8 mouse cellular contexts compared by ENCODE assay signal in the genomic region with DNA sequence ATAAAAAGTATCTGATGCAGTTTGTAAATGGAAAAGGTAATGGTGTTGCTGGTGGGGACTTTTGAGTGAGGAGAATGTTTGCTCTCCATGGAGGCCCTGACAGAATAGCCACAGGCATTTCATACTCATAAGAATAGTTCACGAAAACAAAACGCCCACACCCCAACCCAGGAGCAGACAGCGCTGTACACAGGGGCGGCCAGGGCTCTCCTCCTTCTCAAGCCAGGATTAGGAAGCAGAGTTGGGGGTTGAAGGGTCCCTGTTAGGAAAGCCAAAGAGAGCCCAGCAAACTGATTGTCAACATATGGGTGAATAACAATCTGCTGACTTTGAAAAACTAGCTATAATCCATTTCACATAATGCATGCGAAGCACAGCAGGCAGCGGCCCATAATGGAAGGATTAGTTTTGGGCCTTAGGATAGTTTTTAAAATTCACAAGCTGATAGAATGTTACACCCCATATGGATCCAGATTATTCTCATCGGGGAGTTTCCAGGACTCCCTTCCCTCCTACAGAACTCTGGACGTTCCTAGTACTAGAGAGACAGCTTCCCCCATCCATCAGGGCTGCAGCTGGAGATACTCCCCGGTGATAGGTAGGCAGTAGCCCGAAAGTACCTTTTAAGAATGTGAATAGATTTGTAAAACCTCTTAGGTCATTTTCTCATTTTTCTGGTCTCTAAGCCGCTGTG. TPM values are rescaled to one million over a fixed set of nuclear protein-coding genes. Genes with fewer than 3 reads are reported as not detected.
DNase-seq lines count a peak whose midpoint lies in the region; ATAC-seq lines count a peak whose summit lies in the region.

No protein-coding gene starts in this region.

- H3K9ac ChIP-seq in heart, embryonic 16.5 days (ENCODE audit: low read length), result peak overlapping the region; percentile 58
- H3K9ac ChIP-seq in hindbrain, embryonic 12.5 days, result peak overlapping the region; percentile 56
- H3K9ac ChIP-seq in midbrain, embryonic 12.5 days (replicated peaks), result 0 out of 2 replicates have a peak overlapping the region, but pooled peaks have one; percentile 4

- no peak for DNase-seq in heart, adult 9 months (ENCODE audit: low spot score in 2 of 2)
- DNase-seq in embryo, embryonic 9.5 days (ENCODE audit: extremely low spot score), result peak; percentile 16
- no peak for DNase-seq in adrenal gland, postnatal 25 days
- DNase-seq in gastrocnemius, postnatal 4 days (ENCODE audit: low spot score in 2 of 2), result no peak
- DNase-seq in lung, postnatal 36 days, result no peak

- peak overlapping the region; percentile 44 for H3K4me3 ChIP-seq in heart, embryonic 16.5 days (ENCODE audit: low read length)
- H3K4me3 ChIP-seq in hindbrain, embryonic 12.5 days, result peak overlapping the region; percentile 35
- H3K4me3 ChIP-seq in midbrain, embryonic 12.5 days, result peak overlapping the region; percentile 34

- H3K4me1 ChIP-seq in heart, embryonic 16.5 days (ENCODE audit: control insufficient read depth, insufficient read depth, low read length), result peaks cover 9% of the 10 kb centered on the region
- H3K4me1 ChIP-seq in hindbrain, embryonic 12.5 days, result peaks cover 10% of the 10 kb centered on the region
- H3K4me1 ChIP-seq in midbrain, embryonic 12.5 days, result peaks cover 15% of the 10 kb centered on the region

- ATAC-seq in heart, embryonic 16.5 days (replicated peaks; ENCODE audit: extremely low read depth, insufficient read depth, low FRiP score), result peak; percentile 55; the same call in 1 of the 2 replicates
- peak; percentile 57 for ATAC-seq in hindbrain, embryonic 12.5 days (ENCODE audit: low FRiP score)
- peak; percentile 78 for ATAC-seq in midbrain, embryonic 12.5 days (ENCODE audit: low FRiP score, low read depth)

- H3K27me3 ChIP-seq in heart, embryonic 16.5 days (ENCODE audit: control insufficient read depth, insufficient read depth, low read length), result no peaks in the 10 kb centered on the region
- H3K27me3 ChIP-seq in hindbrain, embryonic 12.5 days, result peaks cover 3% of the 10 kb centered on the region; the same call in 1 of the 2 replicates
- H3K27me3 ChIP-seq in midbrain, embryonic 12.5 days, result peaks cover 18% of the 10 kb centered on the region; the same call in 1 of the 2 replicates

- no peaks in the 10 kb centered on the region for H3K36me3 ChIP-seq in heart, embryonic 16.5 days (ENCODE audit: control insufficient read depth, insufficient read depth)
- no peaks in the 10 kb centered on the region for H3K36me3 ChIP-seq in hindbrain, embryonic 12.5 days
- no peaks in the 10 kb centered on the region for H3K36me3 ChIP-seq in midbrain, embryonic 12.5 days

- 37% methylated on average over 11 of the region's 11 CpGs for WGBS in heart, embryonic 16.5 days
- 22% methylated on average over 11 of the region's 11 CpGs for WGBS in hindbrain, embryonic 12.5 days
- 7% methylated on average over 11 of the region's 11 CpGs for WGBS in midbrain, embryonic 12.5 days

- H3K27ac ChIP-seq in heart, embryonic 16.5 days (ENCODE audit: low read length), result no peak overlapping the region
- no peak overlapping the region for H3K27ac ChIP-seq in hindbrain, embryonic 12.5 days
- peak overlapping the region; percentile 80 for H3K27ac ChIP-seq in midbrain, embryonic 12.5 days (replicated peaks)

- no peaks in the 10 kb centered on the region for H3K9me3 ChIP-seq in heart, embryonic 16.5 days (replicated peaks; ENCODE audit: control insufficient read depth, low read length)
- no peaks in the 10 kb centered on the region for H3K9me3 ChIP-seq in hindbrain, embryonic 12.5 days (replicated peaks)
- no peaks in the 10 kb centered on the region for H3K9me3 ChIP-seq in midbrain, embryonic 12.5 days

- H3K4me2 ChIP-seq in heart, embryonic 16.5 days (ENCODE audit: low read depth, low read length), result peak overlapping the region; percentile 69
- H3K4me2 ChIP-seq in hindbrain, embryonic 12.5 days (replicated peaks), result peak overlapping the region; percentile 70
- H3K4me2 ChIP-seq in midbrain, embryonic 12.5 days (replicated peaks), result peak overlapping the region; percentile 67

RNA-seq across cellular contexts. Expression of a gene that starts 50.6 kb away (rescaled TPM):
- 7.4 and 7.9 TPM in 2 replicates for polyA plus RNA-seq in heart, embryonic 16.5 days (2015; fragmentation: Nextera tagmentation; extraction: Ambion mirVana)
- polyA plus RNA-seq in hindbrain, embryonic 12.5 days (2016; fragmentation: Nextera tagmentation; extraction: Ambion mirVana), result 36.9 and 40.2 TPM in 2 replicates
- 27.4 and 27.7 TPM in 2 replicates for polyA plus RNA-seq in midbrain, embryonic 12.5 days (2016; fragmentation: Nextera tagmentation; extraction: Ambion mirVana)
- 33.3 and 42.7 TPM in 2 replicates for total RNA-seq in adrenal gland, postnatal 25 days (2021)
- 10 to 100 TPM; 42.5 to 53.4 TPM for total RNA-seq in gastrocnemius, postnatal 4 days (2021)

Comparison
In these comparisons a context has a peak if more than half of its experiments do, and no peak if none do; other contexts are left out.
1. H3K9ac ChIP-seq: peak in every context shown above with its lines; median percentile 58 in heart, embryonic 16.5 days; 56 in hindbrain, embryonic 12.5 days; 4 in midbrain, embryonic 12.5 days.